Mouse (Mus musculus) frontal cortex, postnatal 36 days (tissue): ENCODE results near the gene Pcdh7.

ENCODE experiments used
- DNase-seq, 2 experiments: peaks; one replicate each; pipeline ENCODE4 v3.0.0; 2022; ENCODE audit warnings: low spot score in 2 of 2

Pcdh7 gene

DNA sequence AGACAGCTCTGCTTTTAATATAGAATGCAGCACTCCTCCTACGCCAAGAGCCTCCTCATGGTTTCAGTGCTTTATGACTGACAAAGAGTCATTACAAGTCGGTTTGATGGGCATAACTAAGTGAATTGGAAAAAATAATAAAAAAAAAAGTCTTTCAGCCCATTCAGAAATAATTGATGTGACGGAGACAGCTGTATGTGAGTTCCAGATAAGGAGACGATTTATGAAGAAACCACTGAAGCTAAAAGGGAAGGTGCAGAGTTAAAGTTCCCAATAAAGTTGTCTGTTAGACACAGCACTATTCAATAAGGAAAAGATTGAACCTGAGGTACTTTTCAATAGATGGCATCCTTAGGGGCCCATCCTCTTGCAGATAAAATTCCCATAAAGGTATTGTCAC is 189.5 kb downstream of the Pcdh7 start:
- no peak for DNase-seq

DNA sequence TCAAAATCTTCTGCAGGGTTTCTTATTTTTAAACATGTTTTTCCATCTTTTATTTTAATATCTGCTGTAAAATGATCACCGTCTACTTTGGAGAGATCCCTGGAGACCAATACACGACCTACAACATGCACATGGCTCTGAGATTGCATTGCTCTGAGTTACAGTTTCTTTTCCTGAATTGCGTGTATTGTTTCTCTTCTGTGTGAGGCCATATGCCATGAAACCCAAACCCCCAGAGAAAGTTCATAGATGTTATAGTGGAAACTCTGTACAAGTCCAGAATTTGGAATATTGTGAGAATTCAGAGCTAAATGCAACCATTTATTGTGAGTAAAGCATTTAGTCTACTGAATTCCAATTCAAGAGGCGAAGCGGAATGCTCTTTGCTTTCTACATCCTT is 203.4 kb downstream of the Pcdh7 start:
- no peak for DNase-seq

DNA sequence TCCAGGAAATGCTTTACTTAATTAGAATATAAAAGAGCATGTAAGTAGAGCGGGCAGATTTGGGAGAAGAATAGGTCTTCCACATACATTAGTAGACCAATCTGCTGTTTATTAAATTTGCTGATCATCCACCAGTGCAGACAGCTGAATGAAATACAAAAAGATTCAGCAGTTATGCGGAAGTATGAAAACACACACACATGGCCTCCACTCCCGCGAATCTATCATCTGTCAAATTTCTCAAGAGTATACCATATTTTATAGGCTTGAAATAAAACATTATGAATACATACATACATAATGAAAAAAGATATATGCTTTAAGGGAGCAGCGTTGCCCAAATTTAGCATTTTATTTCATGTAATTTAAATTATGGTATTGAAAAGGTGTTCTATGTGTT is 213.6 kb downstream of the Pcdh7 start:
- no peak for DNase-seq

- DNase-seq: no peak
Measured at GRCm38 (mm10) chr5:57931738-57932137, 214.0 kb downstream of the Pcdh7 start.

DNA sequence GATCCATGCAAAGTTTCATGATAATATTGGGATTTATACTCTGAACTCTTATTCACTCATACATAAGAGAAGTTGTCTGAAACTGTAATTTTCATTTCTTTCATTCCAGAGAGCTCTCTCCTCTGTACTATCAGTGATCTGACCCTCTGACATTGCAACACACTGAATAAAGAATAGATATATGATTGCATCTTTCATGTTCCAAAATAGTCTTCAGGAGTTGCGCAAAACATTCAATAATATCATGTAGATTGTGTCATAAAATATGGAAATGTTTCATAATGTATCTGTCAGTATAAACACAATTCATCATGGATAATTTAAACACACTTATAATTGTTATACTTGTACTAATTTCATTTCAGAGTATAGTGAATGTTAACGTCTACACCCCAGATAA is 216.9 kb downstream of the Pcdh7 start:
- no peak for DNase-seq

DNA sequence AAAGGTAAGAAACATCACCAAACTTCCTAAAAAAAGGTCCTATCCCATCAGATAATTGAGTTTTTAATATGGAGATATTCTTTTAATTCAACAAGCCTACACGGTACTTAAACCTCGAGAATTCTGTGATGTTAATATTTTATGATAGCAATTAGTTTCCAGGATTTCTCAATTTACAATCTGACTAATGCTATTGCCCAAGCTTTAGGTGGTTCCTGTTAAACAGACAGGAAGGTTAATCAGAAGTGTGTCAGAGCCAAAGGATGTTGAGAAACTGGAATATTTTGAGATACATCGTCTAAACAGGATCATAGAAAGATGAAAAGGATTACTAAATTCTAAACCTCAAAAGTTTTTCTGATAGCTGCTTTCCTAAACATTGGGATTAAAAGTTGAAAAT is 222.7 kb downstream of the Pcdh7 start:
- no peak for DNase-seq

- DNase-seq: no peak
Measured at GRCm38 (mm10) chr5:57943176-57943575, 225.4 kb downstream of the Pcdh7 start.

- DNase-seq: no peak
Measured at GRCm38 (mm10) chr5:57943611-57944010, 225.8 kb downstream of the Pcdh7 start.

GRCm38 (mm10) chr5:57945419-57945818 is 227.7 kb downstream of the Pcdh7 start:
- DNase-seq: no peak

- no peak for DNase-seq
Measured at GRCm38 (mm10) chr5:57959317-57959716, 241.6 kb downstream of the Pcdh7 start.

DNA sequence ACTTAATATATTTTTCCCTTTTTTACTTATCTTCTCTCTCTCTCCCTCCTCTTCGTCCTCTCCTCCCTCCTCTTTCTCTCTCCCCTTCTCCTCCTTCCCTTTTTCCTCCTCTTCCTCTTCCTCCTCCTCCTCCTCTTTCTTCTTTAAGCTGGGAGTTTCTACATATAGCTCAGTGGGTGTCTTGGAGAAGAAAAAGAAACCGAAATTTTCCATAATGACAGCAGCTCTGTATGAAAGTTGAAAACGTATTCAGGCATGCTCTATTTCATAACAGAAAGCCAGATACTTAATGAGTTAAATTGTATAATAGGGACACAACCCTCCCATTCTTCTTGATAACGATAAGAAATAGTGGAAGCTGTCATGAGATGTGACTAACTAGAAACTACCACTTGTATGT is 246.0 kb downstream of the Pcdh7 start:
- DNase-seq: no peak

GRCm38 (mm10) chr5:57964201-57964600 is 246.4 kb downstream of the Pcdh7 start:
- DNase-seq: no peak

GRCm38 (mm10) chr5:57993584-57993983 is 275.8 kb downstream of the Pcdh7 start:
- no peak for DNase-seq

- no peak for DNase-seq
Measured at GRCm38 (mm10) chr5:58021331-58021730, 303.6 kb downstream of the Pcdh7 start.

DNA sequence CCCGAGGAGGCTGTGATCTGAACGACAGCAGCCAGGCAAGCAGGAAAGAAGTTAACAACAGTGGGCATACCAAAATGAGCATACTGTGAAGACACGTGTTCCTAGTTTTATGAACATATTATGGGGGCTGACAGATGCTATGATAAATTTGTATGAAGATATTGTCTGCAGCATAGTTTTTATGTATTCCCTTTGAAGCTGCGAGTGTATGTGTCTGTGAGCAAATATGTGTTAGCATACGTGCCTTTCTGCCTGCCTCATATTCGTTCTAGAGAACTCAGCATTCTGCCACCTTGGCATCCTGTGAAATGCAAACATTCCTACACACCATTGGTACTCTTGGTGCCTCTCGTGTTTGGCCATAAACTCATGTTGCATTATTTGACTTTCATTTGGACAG is 307.4 kb downstream of the Pcdh7 start:
- no peak for DNase-seq

GRCm38 (mm10) chr5:58025759-58026158 is 308.0 kb downstream of the Pcdh7 start:
- no peak for DNase-seq

GRCm38 (mm10) chr5:58039875-58040274 is 322.1 kb downstream of the Pcdh7 start:
- no peak for DNase-seq

GRCm38 (mm10) chr5:58044216-58044615 is 326.4 kb downstream of the Pcdh7 start:
- no peak for DNase-seq

GRCm38 (mm10) chr5:58081054-58081453 is 363.3 kb downstream of the Pcdh7 start:
- DNase-seq: no peak

GRCm38 (mm10) chr5:58082230-58082629 is 364.5 kb downstream of the Pcdh7 start:
- DNase-seq: no peak

DNA sequence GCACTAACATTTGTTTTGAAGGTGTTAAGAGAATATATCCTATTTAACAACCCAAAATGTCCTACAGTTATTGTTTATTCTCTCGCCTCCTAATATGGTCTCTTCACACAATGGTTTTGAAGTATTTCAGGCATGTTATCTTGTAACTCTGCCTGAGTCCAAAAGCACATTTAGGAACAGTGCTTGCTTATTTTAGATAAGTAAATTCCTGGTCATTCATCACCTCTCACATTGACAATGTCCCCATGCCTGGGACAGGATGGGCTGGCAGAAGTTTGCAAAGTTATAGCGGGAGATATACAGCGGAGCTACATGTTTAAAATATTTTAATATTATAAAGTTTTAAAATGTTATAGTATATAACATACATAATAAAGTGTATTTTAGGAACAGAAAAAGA is 365.3 kb downstream of the Pcdh7 start:
- DNase-seq: no peak

- DNase-seq: no peak
Measured at GRCm38 (mm10) chr5:58083972-58084371, 366.2 kb downstream of the Pcdh7 start.

DNA sequence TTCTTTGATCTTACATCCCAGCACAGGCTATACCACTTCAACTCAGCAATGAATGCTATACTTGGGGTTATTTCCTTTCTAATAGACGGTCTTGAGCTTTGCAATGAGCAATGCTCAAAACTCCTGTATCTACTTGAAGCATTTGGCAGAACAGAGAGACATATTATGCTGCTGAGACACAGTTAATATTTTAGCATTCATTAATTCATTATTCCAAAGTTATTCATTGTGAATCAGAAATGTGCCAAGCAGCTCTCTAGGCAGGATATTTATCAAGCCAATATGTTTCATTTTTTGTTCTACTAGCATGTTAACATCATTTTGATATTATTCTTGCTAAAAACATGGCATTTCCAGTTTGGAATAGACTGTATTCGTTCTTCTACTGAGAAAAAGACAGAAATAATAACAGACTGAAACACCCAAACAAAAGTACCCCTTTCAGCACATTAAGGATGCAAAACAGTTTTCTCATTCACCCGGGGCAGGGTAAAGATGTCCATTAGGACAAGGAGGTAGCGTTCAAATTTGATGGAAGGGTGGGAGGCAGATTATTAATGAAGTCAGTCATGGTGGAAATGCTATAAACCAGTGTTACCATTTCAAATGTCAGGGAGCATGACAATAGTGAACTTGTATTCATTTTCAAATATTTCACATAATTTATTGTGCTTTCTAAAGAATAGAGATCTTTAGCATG is 391.0 kb downstream of the Pcdh7 start:
- DNase-seq: no peak

GRCm38 (mm10) chr5:58116096-58116495 is 398.3 kb downstream of the Pcdh7 start:
- no peak for DNase-seq
